13 mouse cellular contexts compared by ENCODE assay signal in genomic region chr9:66952321-66952720, GRCm38 (mm10).
"Had no signal": no experiment of that assay in that cellular context is flagged by ENCODE, and none has a peak within 500 bp of the region (broad histone marks: within the 10 kb centered on the region; RNA-seq: fewer than 3 reads in every experiment).

No protein-coding gene starts in this region.

- H3K4me1 ChIP-seq: kidney, embryonic 15.5 days; limb, embryonic 13.5 days; midbrain, embryonic 12.5 days; neural tube, embryonic 13.5 days; stomach, embryonic 15.5 days had no signal

- H3K9me3 ChIP-seq: kidney, embryonic 15.5 days; limb, embryonic 13.5 days; liver, embryonic 13.5 days; midbrain, embryonic 12.5 days; neural tube, embryonic 13.5 days; stomach, embryonic 15.5 days had no signal

- H3K27me3 ChIP-seq: kidney, embryonic 15.5 days; limb, embryonic 13.5 days; liver, embryonic 13.5 days; midbrain, embryonic 12.5 days; neural tube, embryonic 13.5 days; stomach, embryonic 15.5 days had no signal

- H3K9ac ChIP-seq: kidney, embryonic 15.5 days; limb, embryonic 13.5 days; liver, embryonic 13.5 days; midbrain, embryonic 12.5 days; neural tube, embryonic 13.5 days; stomach, embryonic 15.5 days had no signal

- H3K36me3 ChIP-seq: stomach, embryonic 15.5 days had no signal

- H3K4me2 ChIP-seq: kidney, embryonic 15.5 days; limb, embryonic 13.5 days; liver, embryonic 13.5 days; midbrain, embryonic 12.5 days; neural tube, embryonic 13.5 days; stomach, embryonic 15.5 days had no signal

- H3K4me3 ChIP-seq: kidney, embryonic 15.5 days; limb, embryonic 13.5 days; liver, embryonic 13.5 days; midbrain, embryonic 12.5 days; neural tube, embryonic 13.5 days; stomach, embryonic 15.5 days had no signal

- DNase-seq: left cerebral cortex, postnatal 4 days; liver, embryonic 13.5 days; lung, adult 18-20 months; retina, postnatal 1 day; right cerebral cortex, postnatal 4 days; thymus, adult 2 months; thymus, postnatal 25 days had no signal

- ATAC-seq: midbrain, embryonic 16.5 days had no signal

- H3K27ac ChIP-seq: kidney, embryonic 15.5 days; limb, embryonic 13.5 days; liver, embryonic 13.5 days; midbrain, embryonic 12.5 days; neural tube, embryonic 13.5 days; stomach, embryonic 15.5 days had no signal
